Mouse (Mus musculus) ovary, adult 18-20 months (tissue): ENCODE data around the gene Mpnd.
A peak's percentile ranks its signal among the peaks of the same experiment; 100 is the strongest.

Experiments
- DNase-seq: peaks from one replicate; pipeline ENCODE4 v3.0.0; 2022; ENCODE audit warnings: low spot score, mixed read lengths

Mpnd gene

GRCm38 (mm10) chr17:55986030-55986961 lies 19.2 kb upstream of the Mpnd start, which contains the start of gene Fsd1:
Gene Fsd1 (plus strand): TSS chr17:55986509.
- DNase-seq = no peak

GRCm38 (mm10) chr17:55990278-55990898 lies 15.1 kb upstream of the Mpnd start:
- DNase-seq = no peak

GRCm38 (mm10) chr17:55996007-55996406 lies 9.5 kb upstream of the Mpnd start:
- no peak for DNase-seq

DNA sequence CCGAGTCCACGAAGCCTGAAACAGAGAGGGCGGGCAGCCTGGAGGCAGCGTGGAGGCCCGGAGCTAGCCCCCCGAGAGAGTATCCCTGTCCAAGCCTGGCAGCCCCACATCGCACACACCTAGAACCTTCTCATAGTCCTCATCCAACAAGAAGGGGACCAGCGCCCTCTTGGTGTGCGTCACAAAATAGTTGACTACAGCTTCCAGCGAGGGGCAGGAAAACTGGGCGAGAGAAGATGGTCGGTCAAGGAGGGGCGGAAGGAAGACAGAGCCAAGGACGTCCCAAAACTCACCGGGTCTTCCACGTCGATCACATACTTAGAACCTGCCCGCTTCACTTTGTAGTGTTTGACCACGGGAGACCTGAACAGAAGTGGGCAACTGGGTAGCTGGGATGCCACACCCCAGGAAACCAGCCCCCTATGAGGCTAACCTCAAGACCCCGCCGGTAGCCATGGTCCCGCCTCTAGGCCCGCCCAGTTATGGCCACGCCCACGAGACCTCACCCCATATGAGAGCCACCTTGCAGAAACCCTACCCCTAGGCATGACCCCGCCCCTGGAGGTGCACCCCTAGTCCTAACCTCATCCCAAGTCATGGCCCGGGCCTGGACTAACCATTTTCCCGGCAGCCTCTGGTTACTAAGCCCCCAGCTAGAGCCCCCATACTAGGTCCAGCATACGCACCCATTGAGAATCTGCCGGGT lies 5.6 kb upstream of the Mpnd start:
- no peak for DNase-seq

DNA sequence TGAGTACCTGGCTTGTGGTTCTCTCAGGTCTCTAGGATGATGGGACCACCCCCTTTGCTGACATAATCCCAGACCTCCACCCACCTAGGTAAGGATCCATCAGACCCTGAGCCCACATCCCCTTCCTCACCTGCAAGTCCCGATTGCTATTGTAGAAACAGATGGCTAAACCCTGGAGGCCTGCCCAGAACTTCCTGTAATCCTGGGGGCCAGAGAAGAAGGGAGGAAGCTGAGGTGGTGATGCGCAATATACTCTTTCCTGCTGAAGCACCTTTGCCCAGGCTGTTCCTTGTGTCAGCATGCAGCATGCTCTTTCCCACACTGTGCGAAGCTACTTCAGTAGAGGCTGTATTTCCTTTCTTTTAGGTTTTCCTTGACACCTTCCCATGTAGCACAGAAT lies 2.5 kb upstream of the Mpnd start:
- no peak for DNase-seq

DNA sequence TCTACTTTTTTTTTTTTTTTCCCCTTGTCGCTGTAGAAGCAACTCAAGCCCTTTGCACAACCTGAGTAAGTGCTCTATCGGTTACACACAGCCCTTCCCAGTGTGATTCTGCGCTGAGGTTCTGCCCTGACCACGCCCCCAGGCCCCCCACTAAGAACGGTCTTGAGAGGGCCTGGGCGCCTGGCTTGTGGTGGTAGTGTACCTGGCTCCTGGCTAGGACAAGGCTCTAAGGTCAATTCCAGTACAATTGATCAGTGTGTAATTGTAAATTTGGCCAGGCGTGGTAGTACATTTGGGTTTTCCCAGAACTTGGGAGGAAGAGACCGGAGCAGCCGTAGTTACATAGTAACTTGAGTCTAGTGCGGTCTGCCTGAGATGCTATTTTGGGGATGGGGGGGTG lies 1.4 kb downstream of the Mpnd start:
- DNase-seq = no peak

- DNase-seq = no peak
These were observed 2.2 kb downstream of the Mpnd start for GRCm38 (mm10) chr17:56007444-56008355.

- peak; percentile 94 for DNase-seq
These were observed 3.0 kb downstream of the Mpnd start for GRCm38 (mm10) chr17:56008356-56009087.

DNA sequence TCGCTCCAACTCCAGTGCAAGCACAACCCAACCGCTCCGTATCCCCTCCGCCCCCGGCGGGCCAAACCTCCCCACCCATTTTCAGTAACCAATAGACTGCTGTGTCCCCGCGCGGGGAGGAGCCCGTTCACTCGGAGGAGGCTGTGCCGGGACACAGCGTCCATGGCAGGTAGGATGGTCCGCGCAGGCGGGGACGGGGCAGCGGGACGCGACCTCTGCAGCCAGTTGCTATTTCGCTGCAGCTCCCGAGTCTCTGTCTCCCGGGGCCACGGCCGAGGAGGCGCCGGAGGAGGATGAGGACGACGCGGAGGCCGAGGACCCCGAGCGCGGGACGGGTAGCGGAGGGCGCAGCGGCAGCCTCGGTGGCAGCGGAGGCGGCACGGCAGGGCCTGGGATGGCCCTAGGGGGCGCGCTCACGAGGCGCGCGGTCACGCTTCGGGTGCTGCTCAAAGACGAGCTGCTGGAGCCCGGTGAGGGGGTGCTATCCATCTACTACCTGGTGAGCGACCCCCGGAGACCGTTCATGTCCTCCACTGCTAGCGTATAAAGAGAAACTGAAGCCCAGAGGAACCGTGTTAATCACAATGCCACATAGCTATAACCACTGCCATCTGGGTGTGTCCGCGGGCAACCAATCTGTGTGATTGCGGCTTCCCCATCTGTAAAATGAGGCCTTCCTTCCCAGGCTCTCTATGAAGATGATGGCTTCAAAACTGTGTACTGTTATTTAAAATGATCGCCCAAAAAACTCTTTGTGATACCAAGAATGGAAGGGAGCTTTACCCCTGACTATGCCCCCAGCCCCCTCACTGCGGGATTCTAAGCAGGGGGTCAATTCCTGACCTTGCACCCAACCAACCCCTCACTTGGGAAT lies 3.8 kb downstream of the Mpnd start:
- DNase-seq = peak; percentile 92

DNA sequence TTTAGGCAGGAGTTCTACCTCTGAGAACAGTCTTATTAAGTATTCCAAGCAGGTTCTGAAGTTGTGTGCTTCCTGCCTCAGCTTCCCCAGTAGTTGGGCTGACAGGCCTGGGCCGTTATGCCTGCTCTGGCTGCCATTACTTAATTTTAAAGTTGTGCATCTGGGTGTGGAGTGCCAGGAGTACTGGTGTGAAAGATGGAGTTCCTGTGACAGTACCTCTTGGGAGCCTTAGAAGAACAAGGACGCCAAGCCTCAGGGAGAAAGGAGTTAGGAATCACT lies 4.4 kb downstream of the Mpnd start:
- DNase-seq = no peak

GRCm38 (mm10) chr17:56010255-56010654 lies 4.7 kb downstream of the Mpnd start:
- no peak for DNase-seq

DNA sequence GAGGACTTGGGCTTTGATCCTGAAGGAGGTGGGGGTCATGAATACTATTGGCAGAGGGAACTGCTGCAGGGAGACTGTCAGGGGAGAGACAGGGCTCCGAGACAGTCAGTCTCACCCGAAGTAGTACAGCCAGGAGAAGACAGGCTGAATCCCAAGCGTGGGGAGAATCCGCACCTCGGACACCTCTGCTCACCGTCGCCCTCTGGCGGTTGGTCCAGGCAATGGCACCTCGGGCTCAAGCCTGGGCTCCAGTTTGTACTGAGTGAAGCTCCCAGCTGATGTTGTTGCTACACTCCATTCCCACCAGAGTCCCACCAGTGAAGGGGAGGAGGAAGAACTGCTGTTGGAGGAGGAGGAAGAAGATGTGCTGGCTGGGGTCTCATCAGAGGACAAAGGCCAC lies 5.2 kb downstream of the Mpnd start:
- DNase-seq = no peak

GRCm38 (mm10) chr17:56011441-56011840 lies 5.9 kb downstream of the Mpnd start:
- DNase-seq = no peak

DNA sequence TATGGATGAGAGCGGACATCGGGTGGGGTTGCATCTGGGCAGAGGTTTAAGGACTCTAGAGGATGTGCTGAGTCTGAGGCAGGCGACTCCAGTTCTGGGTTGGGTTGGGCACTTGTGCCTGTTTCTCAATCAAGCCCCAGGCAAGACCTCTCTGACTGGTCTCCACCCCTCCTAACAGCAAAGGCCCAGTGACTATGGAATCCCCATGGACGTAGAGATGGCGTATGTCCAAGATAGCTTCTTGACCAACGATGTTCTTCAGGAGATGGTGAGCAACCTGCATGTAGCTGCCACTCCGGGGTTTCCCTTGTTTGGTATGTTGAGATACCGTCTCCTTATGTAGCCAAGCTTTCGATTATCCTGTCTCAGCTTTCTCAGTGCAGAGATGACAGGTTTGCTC lies 9.8 kb downstream of the Mpnd start:
- DNase-seq = no peak

DNA sequence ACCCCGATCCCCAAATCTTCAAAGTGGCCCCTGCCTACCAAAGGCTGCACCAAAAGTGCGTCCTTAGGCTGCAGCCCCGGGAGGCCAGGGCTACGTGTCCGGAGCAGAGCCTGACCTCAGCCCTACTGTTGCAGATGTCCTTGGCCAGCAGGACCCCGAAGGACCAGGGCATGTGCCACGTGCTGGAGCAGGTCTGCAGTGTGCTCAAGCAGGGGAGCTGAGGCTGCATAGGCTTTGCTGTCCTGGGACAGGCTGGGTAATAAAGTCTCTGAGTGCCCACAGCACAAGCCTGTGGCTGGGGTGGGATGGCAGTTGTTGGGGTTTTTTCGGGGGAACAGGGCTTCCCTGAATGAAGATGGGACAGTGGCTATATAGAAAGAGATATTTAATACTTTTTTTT lies 10.9 kb downstream of the Mpnd start:
- DNase-seq = no peak

DNA sequence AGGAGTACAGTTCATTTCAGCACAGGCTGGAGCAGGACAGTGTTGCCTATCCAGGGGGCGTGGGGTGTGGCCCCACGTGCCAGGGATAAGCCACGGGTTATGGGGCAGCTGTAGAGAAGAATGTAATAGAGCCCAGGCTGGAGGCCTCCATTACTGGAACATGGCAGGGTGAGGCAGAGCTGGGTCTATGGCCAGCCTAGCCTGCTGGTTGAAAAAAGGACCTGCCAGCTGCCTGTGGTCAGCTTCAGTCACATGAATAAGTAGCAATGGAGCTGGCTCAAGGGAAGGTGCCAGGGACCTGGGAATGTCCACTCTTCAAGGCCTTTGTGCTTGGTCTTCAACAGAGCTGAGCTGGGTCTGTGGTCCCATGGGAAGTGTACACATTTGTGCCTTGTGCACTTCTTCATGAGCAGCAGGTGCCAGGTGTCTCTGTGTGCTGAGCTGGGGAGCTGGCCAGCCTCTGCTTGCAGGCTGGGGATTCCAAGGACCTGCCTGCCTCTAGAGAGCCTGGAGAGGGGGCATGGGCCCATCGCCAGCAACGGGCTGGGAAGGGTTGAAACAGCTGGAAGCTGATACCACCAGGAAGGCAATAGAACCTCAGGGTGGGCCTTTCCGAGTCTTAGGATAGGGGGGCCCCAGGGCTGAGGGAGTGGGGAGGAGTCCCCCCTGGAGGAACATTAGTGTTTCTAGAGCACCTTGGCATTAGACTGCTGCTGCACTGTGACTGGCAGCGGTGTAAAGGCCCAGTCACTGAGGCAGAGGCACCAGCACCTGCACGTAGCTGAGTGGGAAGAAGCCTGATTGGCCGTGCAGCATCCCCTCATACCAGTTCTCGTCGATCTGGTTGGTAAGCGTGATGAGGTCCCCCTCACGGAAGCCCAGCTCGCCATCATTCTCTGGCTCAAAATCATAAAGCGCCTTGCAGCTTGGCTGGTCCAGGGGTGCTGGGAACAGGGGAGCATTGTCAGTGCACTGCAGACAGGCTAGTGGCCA lies 11.6 kb downstream of the Mpnd start:
- no peak for DNase-seq

DNA sequence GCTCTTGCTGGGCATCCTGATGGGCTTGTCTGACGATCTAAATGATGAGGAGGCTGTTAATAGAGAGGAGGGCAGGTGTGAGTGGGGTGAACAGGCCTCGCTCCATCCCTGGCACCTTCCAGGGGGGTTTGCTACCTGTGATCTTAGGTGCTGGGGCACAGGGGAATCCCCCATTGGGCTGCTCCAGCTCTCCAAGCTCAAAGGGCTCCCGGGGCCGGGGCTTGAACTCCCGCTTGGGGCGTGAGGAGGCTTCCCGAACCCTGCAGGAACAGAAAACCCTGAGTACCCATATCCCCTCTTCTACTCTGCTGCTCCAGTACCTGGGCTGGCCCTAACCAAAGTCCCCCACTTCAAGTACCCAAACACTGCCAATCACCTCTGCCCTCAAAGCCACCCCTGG lies 12.3 kb downstream of the Mpnd start:
- no peak for DNase-seq

- DNase-seq = no peak
These were observed 13.0 kb downstream of the Mpnd start for GRCm38 (mm10) chr17:56018347-56019131.
